Mouse (Mus musculus) heart, adult 11 months (tissue): Measurements from ENCODE around the gene Eomes.

Experiments used
- DNase-seq: peaks from one replicate; pipeline ENCODE4 v3.0.0; 2022

Gene Eomes

GRCm38 (mm10) chr9:118520011-118520410, 42.0 kb downstream of the Eomes start:
- DNase-seq, result peak; percentile 90

GRCm38 (mm10) chr9:118520858-118521257, 42.8 kb downstream of the Eomes start:
- DNase-seq, result peak; percentile 89

- DNase-seq, result peak; percentile 59
Observed at GRCm38 (mm10) chr9:118521659-118522058, 43.6 kb downstream of the Eomes start.

- peak; percentile 87 for DNase-seq
Observed at GRCm38 (mm10) chr9:118523738-118524137, 45.7 kb downstream of the Eomes start.

GRCm38 (mm10) chr9:118527056-118527455, 49.0 kb downstream of the Eomes start:
- DNase-seq, result peak; percentile 87

GRCm38 (mm10) chr9:118529783-118530182, 51.8 kb downstream of the Eomes start:
- DNase-seq, result no peak

- peak; percentile 53 for DNase-seq
Observed at GRCm38 (mm10) chr9:118530679-118531078, 52.7 kb downstream of the Eomes start.

- peak; percentile 70 for DNase-seq
Observed at GRCm38 (mm10) chr9:118532516-118533205, 54.6 kb downstream of the Eomes start.
